Mouse (Mus musculus) midbrain, embryonic 14.5 days (tissue): Measurements from ENCODE around the gene Oma1. TPM values are rescaled to one million over a fixed set of nuclear protein-coding genes. Genes with fewer than 3 reads are reported as not detected.

ENCODE experiments used
- ATAC-seq: fragments of 200-750 bp; cut with Nextera tagmentation; 2 replicates; pipeline ENCODE4 v1.8.0; 2017; ENCODE audit warnings: moderate number of reproducible peaks, moderate library complexity; ENCODE audit not compliant: low FRiP score, low TSS enrichment
- DNase-seq: peaks from one replicate; pipeline ENCODE4 v3.0.0-alpha.2; 2015
- H3K27ac ChIP-seq: fragments of 300-500 bp; sonication (generic); replicated peaks from 2 replicates; pipeline ENCODE4 v1.5.1; 2014; ENCODE audit warnings: mild to moderate bottlenecking, low read depth, low read length, moderate library complexity
- H3K27me3 ChIP-seq: fragments of 300-500 bp; sonication (generic); 2 replicates; pipeline ENCODE4 v1.6.1; 2014; ENCODE audit warnings: low read length, control low read depth, mixed read lengths; ENCODE audit not compliant: control insufficient read depth, insufficient read depth
- H3K36me3 ChIP-seq: fragments of 300-500 bp; sonication (generic); 2 replicates; pipeline ENCODE4 v1.6.1; 2014; ENCODE audit warnings: low read length, control low read depth; ENCODE audit not compliant: control insufficient read depth, insufficient read depth
- H3K4me1 ChIP-seq: fragments of 300-500 bp; sonication (generic); 2 replicates; pipeline ENCODE4 v1.6.1; 2014; ENCODE audit warnings: mild to moderate bottlenecking, antibody characterized with exemption, low read length, control low read depth; ENCODE audit not compliant: control insufficient read depth, insufficient read depth
- H3K4me2 ChIP-seq: fragments of 300-500 bp; sonication (generic); 2 replicates; pipeline ENCODE4 v1.6.1; 2014; ENCODE audit warnings: mild to moderate bottlenecking, low read length, moderate library complexity
- H3K4me3 ChIP-seq: fragments of 300-500 bp; sonication (generic); replicated peaks from 2 replicates; pipeline ENCODE4 v1.5.1; 2014; ENCODE audit warnings: low read depth, low read length
- H3K9ac ChIP-seq: fragments of 300-500 bp; sonication (generic); replicated peaks from 2 replicates; pipeline ENCODE4 v1.6.1; 2014; ENCODE audit warnings: mild to moderate bottlenecking, low read length, moderate library complexity
- H3K9me3 ChIP-seq: fragments of 300-500 bp; sonication (generic); 2 replicates; pipeline ENCODE4 v1.6.1; 2016; ENCODE audit warnings: low read length, control low read depth, mixed read lengths; ENCODE audit not compliant: control insufficient read depth
- whole genome bisulfite sequencing: fragments of 180-500 bp; shearing (Covaris S2); extraction: QIAGEN DNeasy Blood & Tissue Kit; methylation state at CpG from one replicate; pipeline ENCODE4 v1.1.7; 2014; 5-methylcytosine and 5-hydroxymethylcytosine counted together
- polyA plus RNA-seq: library from polyadenylated mRNA; unstranded; fragments of >200 nt; fragmentation: Nextera tagmentation; extraction: Ambion mirVana; gene quantifications from 2 replicates; pipeline ENCODE4 v1.2.1, GENCODE M21; 2014

Gene Oma1
- polyA plus RNA-seq, 1 experiment from 2014 or later, result 9.0 TPM

- ATAC-seq (no peak), DNase-seq (no peak)
- Histone ChIP-seq H3K4me2 (no peak overlapping the region), H3K4me3 (no peak overlapping the region), H3K27me3 (no peaks in the 10 kb centered on the region), H3K9ac (no peak overlapping the region), H3K27ac (no peak overlapping the region), H3K36me3 (no peaks in the 10 kb centered on the region), H3K9me3 (no peaks in the 10 kb centered on the region), H3K4me1 (no peaks in the 10 kb centered on the region)
- WGBS, result 95% methylated on average over 1 of the region's 1 CpGs
Observed at GRCm38 (mm10) chr4:103303851-103304250, 9.8 kb upstream of the Oma1 start.

GRCm38 (mm10) chr4:103314526-103314910, 906 bp downstream of the Oma1 start:
- DNase-seq (peak; percentile 40), ATAC-seq (no peak)
- 29% methylated on average over 3 of the region's 3 CpGs for WGBS
- Histone ChIP-seq H3K27ac (no peak overlapping the region), H3K36me3 (no peaks in the 10 kb centered on the region), H3K4me2 (peak overlapping the region; percentile 68), H3K4me3 (peak overlapping the region; percentile 56), H3K4me1 (peaks cover 5% of the 10 kb centered on the region), H3K9me3 (no peaks in the 10 kb centered on the region), H3K27me3 (no peaks in the 10 kb centered on the region), H3K9ac (no peak overlapping the region)

GRCm38 (mm10) chr4:103315861-103316260, 2.2 kb downstream of the Oma1 start:
- 90% methylated on average over 4 of the region's 4 CpGs for WGBS
- Histone ChIP-seq H3K9ac (no peak overlapping the region), H3K4me3 (no peak overlapping the region), H3K4me2 (no peak overlapping the region), H3K36me3 (no peaks in the 10 kb centered on the region), H3K27me3 (no peaks in the 10 kb centered on the region), H3K27ac (no peak overlapping the region), H3K4me1 (peaks cover 5% of the 10 kb centered on the region), H3K9me3 (no peaks in the 10 kb centered on the region)
- DNase-seq, result no peak
- no peak for ATAC-seq

- Histone ChIP-seq H3K9me3 (no peaks in the 10 kb centered on the region), H3K4me3 (no peak overlapping the region), H3K9ac (no peak overlapping the region), H3K36me3 (no peaks in the 10 kb centered on the region), H3K27ac (no peak overlapping the region), H3K4me2 (no peak overlapping the region), H3K4me1 (peaks cover 4% of the 10 kb centered on the region; the same call in 1 of the 2 replicates), H3K27me3 (no peaks in the 10 kb centered on the region)
- WGBS, result 90% methylated on average over 6 of the region's 6 CpGs
- ATAC-seq (no peak), DNase-seq (no peak)
Observed at GRCm38 (mm10) chr4:103321461-103321860, 7.8 kb downstream of the Oma1 start.

GRCm38 (mm10) chr4:103324688-103325451, 11.3 kb downstream of the Oma1 start:
- Histone ChIP-seq H3K9ac (no peak overlapping the region), H3K9me3 (no peaks in the 10 kb centered on the region), H3K27ac (peak overlapping the region; percentile 41; the same call in 1 of the 2 replicates), H3K27me3 (no peaks in the 10 kb centered on the region), H3K4me3 (peak overlapping the region; percentile 24), H3K4me2 (peak overlapping the region; percentile 46), H3K36me3 (no peaks in the 10 kb centered on the region), H3K4me1 (peaks cover 4% of the 10 kb centered on the region; the same call in 1 of the 2 replicates)
- ATAC-seq (no peak), DNase-seq (peak; percentile 66)
- WGBS, result 15% methylated on average over 17 of the region's 17 CpGs

GRCm38 (mm10) chr4:103326994-103327393, 13.4 kb downstream of the Oma1 start:
- Histone ChIP-seq H3K4me1 (peaks cover 4% of the 10 kb centered on the region; the same call in 1 of the 2 replicates), H3K9ac (no peak overlapping the region), H3K27me3 (no peaks in the 10 kb centered on the region), H3K4me2 (no peak overlapping the region), H3K4me3 (no peak overlapping the region), H3K36me3 (0 out of 2 replicates have a peak, but pooled peaks cover 7% of the 10 kb centered on the region), H3K27ac (no peak overlapping the region), H3K9me3 (no peaks in the 10 kb centered on the region)
- DNase-seq (no peak), ATAC-seq (no peak)
- WGBS, result 75% methylated on average over 3 of the region's 3 CpGs

GRCm38 (mm10) chr4:103329348-103329747, 15.7 kb downstream of the Oma1 start:
- H3K4me3 ChIP-seq, result no peak overlapping the region
- H3K4me1 ChIP-seq, result peaks cover 4% of the 10 kb centered on the region; the same call in 1 of the 2 replicates
- H3K27ac ChIP-seq, result no peak overlapping the region
- H3K9ac ChIP-seq, result no peak overlapping the region
- H3K27me3 ChIP-seq, result no peaks in the 10 kb centered on the region
- ATAC-seq, result no peak
- no peaks in the 10 kb centered on the region for H3K9me3 ChIP-seq
- DNase-seq, result peak; percentile 40
- 75% methylated on average over 6 of the region's 6 CpGs for whole genome bisulfite sequencing
- no peak overlapping the region for H3K4me2 ChIP-seq
- H3K36me3 ChIP-seq, result 0 out of 2 replicates have a peak, but pooled peaks cover 9% of the 10 kb centered on the region

GRCm38 (mm10) chr4:103335134-103335533, 21.5 kb downstream of the Oma1 start:
- ATAC-seq, result no peak
- no peak overlapping the region for H3K4me2 ChIP-seq
- WGBS, result 92% methylated on average over 5 of the region's 5 CpGs

GRCm38 (mm10) chr4:103340726-103341125, 27.1 kb downstream of the Oma1 start:
- 54% methylated on average over 1 of the region's 1 CpGs for WGBS

More at GRCm38 (mm10) chr4:103335134-103335533, 21.5 kb downstream of the Oma1 start:
- no peak overlapping the region for H3K4me3 ChIP-seq
- H3K9me3 ChIP-seq, result no peaks in the 10 kb centered on the region
- H3K27me3 ChIP-seq, result no peaks in the 10 kb centered on the region
- H3K27ac ChIP-seq, result no peak overlapping the region
- H3K36me3 ChIP-seq, result 0 out of 2 replicates have a peak, but pooled peaks cover 9% of the 10 kb centered on the region
- H3K9ac ChIP-seq, result no peak overlapping the region
- no peaks in the 10 kb centered on the region for H3K4me1 ChIP-seq
- DNase-seq, result no peak

More at GRCm38 (mm10) chr4:103340726-103341125, 27.1 kb downstream of the Oma1 start:
- DNase-seq (no peak), ATAC-seq (no peak)
- Histone ChIP-seq H3K4me1 (no peaks in the 10 kb centered on the region), H3K36me3 (no peaks in the 10 kb centered on the region), H3K27ac (no peak overlapping the region), H3K9ac (no peak overlapping the region), H3K9me3 (no peaks in the 10 kb centered on the region), H3K27me3 (no peaks in the 10 kb centered on the region), H3K4me2 (no peak overlapping the region), H3K4me3 (no peak overlapping the region)
